ENCODE assay signal across 12 mouse cellular contexts in the genomic region with DNA sequence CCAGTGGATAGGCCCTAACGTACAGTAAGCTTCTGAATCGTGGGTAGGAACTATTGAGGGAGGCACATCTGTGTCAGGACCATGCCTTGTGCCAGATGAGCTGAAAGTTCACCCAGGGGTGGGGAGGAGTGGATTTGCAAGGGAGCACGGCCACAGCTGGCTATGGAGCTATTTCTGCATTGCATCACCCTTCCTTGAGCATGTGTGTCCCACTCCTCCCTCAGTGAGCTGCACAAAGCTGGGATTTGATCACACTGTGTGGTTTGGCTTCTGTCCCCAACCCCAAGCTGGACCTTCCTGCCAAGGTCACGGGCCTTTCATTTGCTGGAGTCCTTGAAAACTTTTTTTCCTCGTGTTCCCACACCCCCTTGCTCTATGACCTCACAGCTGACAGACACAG. TPM values are rescaled to one million over a fixed set of nuclear protein-coding genes. Genes with fewer than 3 reads are reported as not detected.
DNase-seq lines count a peak whose midpoint lies in the region; ATAC-seq lines count a peak whose summit lies in the region.
"Had no signal": no experiment of that assay in that cellular context is flagged by ENCODE, and none has a peak within 500 bp of the region (broad histone marks: within the 10 kb centered on the region; RNA-seq: fewer than 3 reads in every experiment).

No protein-coding gene starts in this region.

- H3K4me1 ChIP-seq in kidney, embryonic 15.5 days = peaks cover 41% of the 10 kb centered on the region
- peaks cover 7% of the 10 kb centered on the region for H3K4me1 ChIP-seq in stomach, embryonic 16.5 days (ENCODE audit: control insufficient read depth, insufficient read depth, low read length)

- H3K27ac ChIP-seq in kidney, embryonic 15.5 days = peak overlapping the region; percentile 71
- H3K27ac ChIP-seq in stomach, embryonic 16.5 days (ENCODE audit: low read length) = peak overlapping the region; percentile 62; the same call in 1 of the 2 replicates
- H3K27ac ChIP-seq: neural tube, embryonic 13.5 days had no signal

- H3K9ac ChIP-seq in kidney, embryonic 15.5 days = no peak overlapping the region
- no peak overlapping the region for H3K9ac ChIP-seq in stomach, embryonic 16.5 days (ENCODE audit: low read length)
- H3K9ac ChIP-seq: neural tube, embryonic 13.5 days had no signal

- H3K4me3 ChIP-seq in kidney, embryonic 15.5 days (replicated peaks) = no peak overlapping the region
- no peak overlapping the region for H3K4me3 ChIP-seq in stomach, embryonic 16.5 days (replicated peaks; ENCODE audit: low read length)
- H3K4me3 ChIP-seq: neural tube, embryonic 13.5 days had no signal

- ATAC-seq in kidney, embryonic 15.5 days (replicated peaks; ENCODE audit: low FRiP score) = no peak
- ATAC-seq in stomach, embryonic 16.5 days (ENCODE audit: insufficient read depth, low FRiP score) = no peak
- ATAC-seq: hindbrain, embryonic 16.5 days had no signal

- peak; percentile 73 for DNase-seq in ovary, adult 18-20 months (ENCODE audit: low spot score)
- no peak for DNase-seq in ovary, postnatal 36 days (ENCODE audit: low spot score)
- DNase-seq in gastrocnemius, postnatal 25 days = peak; percentile 77
- no peak for DNase-seq in left cerebral cortex, adult 11 months (ENCODE audit: low spot score)
- DNase-seq in frontal cortex, postnatal 25 days (ENCODE audit: low spot score in 2 of 2) = no peak
- no peak for DNase-seq in right cerebral cortex, postnatal 4 days
- DNase-seq: cerebellum, postnatal 10 days; thymus, postnatal 25 days had no signal

- no peaks in the 10 kb centered on the region for H3K9me3 ChIP-seq in kidney, embryonic 15.5 days (replicated peaks)
- no peaks in the 10 kb centered on the region for H3K9me3 ChIP-seq in stomach, embryonic 16.5 days (replicated peaks; ENCODE audit: control insufficient read depth, low read length)
- H3K9me3 ChIP-seq: neural tube, embryonic 13.5 days had no signal

- 70% methylated on average over 5 of the region's 5 CpGs for WGBS in kidney, embryonic 15.5 days
- WGBS in stomach, embryonic 16.5 days = 65% methylated on average over 5 of the region's 5 CpGs

- no peak overlapping the region for H3K4me2 ChIP-seq in kidney, embryonic 15.5 days
- no peak overlapping the region for H3K4me2 ChIP-seq in stomach, embryonic 16.5 days (ENCODE audit: low read depth, low read length)
- H3K4me2 ChIP-seq: neural tube, embryonic 13.5 days had no signal

- no peaks in the 10 kb centered on the region for H3K27me3 ChIP-seq in kidney, embryonic 15.5 days
- no peaks in the 10 kb centered on the region for H3K27me3 ChIP-seq in stomach, embryonic 16.5 days (ENCODE audit: control insufficient read depth, insufficient read depth, low read length)
- H3K27me3 ChIP-seq: neural tube, embryonic 13.5 days had no signal

- H3K36me3 ChIP-seq in kidney, embryonic 15.5 days = no peaks in the 10 kb centered on the region
- H3K36me3 ChIP-seq in stomach, embryonic 16.5 days (ENCODE audit: control insufficient read depth, insufficient read depth, low read length) = no peaks in the 10 kb centered on the region
- H3K36me3 ChIP-seq: neural tube, embryonic 13.5 days had no signal

RNA-seq across cellular contexts. Expression of a gene that starts 45.8 kb away (rescaled TPM):
- total RNA-seq in gastrocnemius, postnatal 25 days (2021) = under 1 TPM; 0.16 to 0.20 TPM
- 9.0 and 10.6 TPM in 2 replicates for polyA plus RNA-seq in kidney, embryonic 15.5 days (2015; fragmentation: Nextera tagmentation; extraction: Ambion mirVana)
- polyA plus RNA-seq in stomach, embryonic 16.5 days (2015; fragmentation: Nextera tagmentation; extraction: Ambion mirVana) = 30.7 and 38.4 TPM in 2 replicates

Comparison
In these comparisons a context has a peak if more than half of its experiments do, and no peak if none do; other contexts are left out.
1. DNase-seq: peak in ovary, adult 18-20 months (single experiment) and gastrocnemius, postnatal 25 days (single experiment); none in ovary, postnatal 36 days (single experiment), left cerebral cortex, adult 11 months (single experiment), frontal cortex, postnatal 25 days (0 of 2) and right cerebral cortex, postnatal 4 days (single experiment).